Mouse (Mus musculus) left cerebral cortex, postnatal 25 days (tissue): ENCODE measurements around the gene Rnf222. TPM values are rescaled to one million over a fixed set of nuclear protein-coding genes. Genes with fewer than 3 reads are reported as not detected.

Source experiments
- DNase-seq, 2 experiments: peaks; one replicate each; pipeline ENCODE4 v3.0.0; 2022; ENCODE audit warnings: low spot score in 2 of 2, mixed read lengths in 1 of 2
- intact Hi-C: fragments of 180-260 bp; cut with DNase I; formaldehyde crosslinking; loops from one replicate; pipeline ENCODE4 v1.15.1; 2025
- total RNA-seq, 2 experiments: library from RNA; stranded (reverse); gene quantifications; 2 replicates each; pipeline ENCODE4 v1.2.3; 2021

Gene Rnf222
- total RNA-seq, 2 experiments from 2014 or later: not detected

DNA sequence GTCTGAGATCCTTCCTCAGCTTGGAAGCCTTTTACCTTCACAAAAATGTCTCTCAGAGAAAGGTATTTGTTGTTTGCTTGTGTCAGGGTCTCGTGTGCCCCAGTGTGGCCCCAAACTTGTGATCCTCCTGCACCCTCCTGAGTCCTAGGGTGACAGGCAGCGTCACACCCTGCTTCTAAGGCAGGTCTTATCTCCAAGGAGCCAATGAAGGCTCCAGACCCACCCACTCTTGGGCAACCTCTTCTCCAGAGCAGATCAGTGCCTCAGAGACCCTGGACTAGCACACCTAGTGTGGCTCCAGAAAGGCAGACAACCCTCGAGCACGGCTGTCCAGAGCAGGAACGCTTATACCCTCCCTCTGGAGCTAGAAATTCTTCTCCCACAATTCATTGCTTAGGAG lies 4.0 kb upstream of the Rnf222 start:
- no peak for DNase-seq
- intact Hi-C loops: no loop called here

DNA sequence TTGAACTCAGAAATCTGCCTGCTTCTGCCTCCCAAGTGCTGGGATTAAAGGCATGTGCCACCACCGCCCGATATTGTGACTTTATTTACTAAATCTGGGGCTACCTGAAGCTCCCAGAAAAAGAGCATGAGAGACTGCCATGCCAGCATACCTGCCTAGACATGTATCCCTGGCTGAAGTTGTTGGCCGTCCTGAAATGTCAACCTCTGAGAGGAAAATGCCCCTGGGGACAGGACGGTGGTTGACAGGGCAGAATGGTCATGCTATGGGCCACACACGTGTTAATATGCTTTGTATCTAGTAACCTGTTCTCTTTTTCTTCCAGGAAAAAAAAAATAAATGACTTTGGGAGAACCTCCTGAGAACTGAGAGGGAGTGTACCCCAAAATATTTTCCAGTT lies 2.3 kb upstream of the Rnf222 start:
- intact Hi-C loops: no loop called here
- no peak for DNase-seq

DNA sequence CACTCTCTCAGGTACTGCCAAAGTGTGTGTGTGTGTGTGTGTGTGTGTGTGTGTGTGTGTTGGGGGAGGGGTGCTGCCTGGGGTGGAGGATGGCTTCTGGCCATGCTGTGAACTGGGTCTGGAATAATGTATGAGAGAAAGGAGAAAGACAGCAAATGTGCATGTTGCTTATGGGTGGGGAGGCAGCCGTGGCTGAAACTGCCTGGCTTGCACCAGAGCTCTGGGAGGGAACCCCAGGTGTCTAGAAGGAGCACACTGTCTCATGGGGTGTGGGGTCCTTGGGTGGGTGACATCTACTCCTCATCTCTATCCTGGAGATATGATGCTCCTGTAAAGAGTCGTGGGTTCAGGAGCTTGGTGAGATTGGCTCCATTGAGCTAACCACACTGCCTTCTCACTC lies 300 bp downstream of the Rnf222 start:
- DNase-seq: no peak
- intact Hi-C loops: no loop called here

DNA sequence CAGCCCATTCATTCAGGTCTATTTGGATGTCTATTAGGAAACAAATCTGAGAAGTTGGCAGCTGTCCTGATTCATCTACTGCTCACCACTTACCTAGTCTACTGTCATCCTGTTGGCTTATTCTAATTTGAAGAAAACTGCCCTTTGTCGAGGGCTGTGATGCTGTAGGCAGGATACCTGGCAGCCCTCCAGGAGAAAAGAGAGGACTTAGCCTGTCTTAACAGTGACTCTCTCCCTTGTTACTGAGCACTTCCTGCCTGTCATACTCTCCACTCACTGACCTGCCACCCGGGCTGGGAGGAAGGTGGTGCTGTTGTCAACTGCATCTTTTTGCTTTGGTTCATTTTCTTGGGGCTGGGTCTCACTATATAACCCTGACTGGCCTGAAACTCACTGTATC lies 2.3 kb downstream of the Rnf222 start:
- no peak for DNase-seq
- intact Hi-C loops: no loop called here

DNA sequence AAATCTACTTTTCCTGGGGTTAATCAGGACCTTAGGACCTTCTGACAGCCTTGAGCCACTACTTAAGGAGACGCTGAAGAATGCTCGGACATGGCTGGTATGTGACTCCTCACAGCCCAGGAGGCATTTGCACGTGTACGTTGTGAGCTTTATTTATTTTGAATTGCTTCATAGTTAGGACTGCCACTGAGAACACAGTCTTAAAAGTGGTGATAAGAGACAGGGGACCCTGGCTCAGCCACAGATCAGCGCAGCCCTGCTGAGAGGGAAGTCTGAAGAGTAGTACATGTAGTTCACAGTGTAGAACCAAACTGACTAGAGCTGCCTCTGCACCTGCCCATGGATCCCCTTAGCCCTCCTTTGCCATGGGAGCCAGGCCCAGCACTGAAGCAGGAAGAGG lies 3.5 kb downstream of the Rnf222 start:
- intact Hi-C loops: no loop called here

DNA sequence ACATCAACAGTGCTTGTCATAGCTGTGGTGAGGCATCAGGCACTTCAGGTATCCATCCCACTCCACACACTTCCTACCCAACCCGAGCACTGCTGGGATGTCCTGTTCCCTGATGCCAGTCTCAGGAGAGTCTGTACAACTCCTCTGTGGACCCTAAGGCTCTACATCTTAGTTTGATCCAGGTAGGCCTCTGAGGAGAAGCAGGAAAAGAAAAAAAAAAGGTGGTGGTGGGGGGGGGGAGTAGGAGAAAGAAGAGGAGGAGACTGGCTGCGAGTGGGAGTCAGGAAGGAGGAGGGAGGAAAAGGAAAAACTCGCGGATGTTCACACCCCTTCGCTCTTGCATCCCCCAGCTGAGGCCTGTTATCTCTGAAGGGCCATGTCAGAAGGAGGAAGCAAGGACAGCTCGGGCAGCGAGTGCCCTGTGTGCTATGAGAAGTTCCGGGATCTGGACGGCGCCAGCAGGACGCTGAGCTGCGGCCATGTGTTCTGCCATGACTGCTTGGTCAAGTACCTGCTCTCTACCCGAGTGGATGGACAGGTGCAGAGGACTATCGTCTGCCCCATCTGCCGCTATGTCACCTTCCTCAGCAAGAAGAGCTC lies 4.0 kb downstream of the Rnf222 start:
- DNase-seq: no peak
- intact Hi-C loops: no loop called here

More for the DNA sequence above, 3.5 kb downstream of the Rnf222 start:
- DNase-seq: no peak

DNA sequence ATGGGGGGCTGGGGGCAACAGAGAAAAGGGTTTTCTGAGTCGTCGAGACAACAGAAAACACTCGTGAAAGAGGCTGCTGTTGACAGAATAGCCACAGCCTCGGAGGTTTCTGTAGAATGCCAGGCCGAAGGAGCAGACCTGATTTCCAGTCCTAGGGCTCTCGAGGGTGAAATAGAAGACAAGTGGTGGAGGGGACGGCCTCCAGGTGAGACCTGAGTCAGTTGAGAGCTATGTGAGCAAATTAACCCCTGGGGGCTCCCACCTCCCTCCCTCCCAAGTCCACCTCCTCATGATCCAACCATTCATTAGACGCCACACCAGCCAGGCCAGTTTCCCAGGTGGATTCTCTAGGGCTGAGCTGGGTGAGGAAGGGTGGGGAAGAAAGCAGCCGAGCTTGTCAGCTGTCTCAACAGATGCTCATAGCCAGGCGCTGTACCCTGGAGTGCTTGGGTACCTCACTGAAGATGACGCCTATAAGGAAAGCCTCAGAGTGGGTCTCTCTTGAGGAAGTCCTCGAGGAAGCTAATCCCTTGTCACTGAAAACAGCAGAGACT lies 5.6 kb downstream of the Rnf222 start:
- intact Hi-C loops: no loop called here
- no peak for DNase-seq

DNA sequence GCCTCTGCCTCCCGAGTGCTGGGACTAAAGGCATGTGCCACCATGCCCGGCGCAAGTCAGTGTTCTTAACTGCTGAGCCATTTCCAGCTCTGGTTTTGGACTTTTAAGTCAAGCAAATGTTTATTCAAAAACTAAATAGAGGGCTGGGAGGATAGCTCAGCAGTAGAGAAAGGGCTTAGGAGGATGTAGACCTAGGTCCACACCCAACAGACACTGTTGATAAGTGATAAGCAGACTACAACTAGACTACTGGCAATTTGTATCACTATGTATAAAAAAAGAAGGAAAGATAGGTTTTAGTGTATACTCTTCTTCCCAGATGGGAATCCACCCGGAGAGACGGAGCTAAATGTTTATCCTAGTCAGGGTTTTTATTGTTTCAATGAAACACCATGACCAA lies 7.9 kb downstream of the Rnf222 start:
- intact Hi-C loops: no loop called here
- DNase-seq: no peak

DNA sequence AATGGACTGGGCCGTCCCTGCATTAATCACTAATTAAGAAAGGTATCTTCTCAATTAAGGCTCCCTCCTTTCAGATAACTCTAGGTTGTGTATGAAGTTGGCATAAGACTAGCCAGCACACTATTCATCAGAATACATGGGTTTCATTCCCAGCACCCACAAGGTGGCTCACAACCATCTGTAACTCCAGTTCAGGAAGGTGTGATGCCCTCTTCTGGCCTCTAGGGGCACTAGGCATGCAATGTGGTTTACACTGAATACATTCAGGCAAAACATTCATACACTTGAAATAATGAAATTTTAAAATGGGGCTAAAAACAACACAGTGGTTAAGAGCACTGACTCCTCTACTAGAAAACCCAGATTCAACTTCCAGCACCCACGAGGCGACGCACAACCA lies 8.8 kb downstream of the Rnf222 start:
- intact Hi-C loops: no loop called here
- peak in 1 of 2 experiments; percentile 21 for DNase-seq

DNA sequence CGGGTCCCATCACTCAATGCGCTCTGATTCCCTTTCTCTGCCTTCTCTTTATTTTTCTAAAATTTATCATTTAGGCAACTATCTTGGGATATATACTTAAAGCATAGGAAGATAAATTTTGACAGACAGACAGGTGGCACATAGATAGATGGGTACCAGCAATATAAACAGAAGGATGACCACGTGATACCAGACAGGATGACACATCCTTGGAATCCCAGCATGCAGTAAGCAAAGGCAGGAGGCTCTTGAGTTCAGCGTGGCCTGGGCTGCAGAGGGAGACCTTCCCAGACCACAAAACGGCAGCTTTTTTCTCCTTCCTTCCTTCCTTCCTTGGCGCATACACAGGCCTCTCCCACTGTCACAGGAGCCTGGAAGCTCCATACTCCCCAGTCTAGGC lies 9.5 kb downstream of the Rnf222 start:
- intact Hi-C loops: no loop called here
- DNase-seq: no peak

DNA sequence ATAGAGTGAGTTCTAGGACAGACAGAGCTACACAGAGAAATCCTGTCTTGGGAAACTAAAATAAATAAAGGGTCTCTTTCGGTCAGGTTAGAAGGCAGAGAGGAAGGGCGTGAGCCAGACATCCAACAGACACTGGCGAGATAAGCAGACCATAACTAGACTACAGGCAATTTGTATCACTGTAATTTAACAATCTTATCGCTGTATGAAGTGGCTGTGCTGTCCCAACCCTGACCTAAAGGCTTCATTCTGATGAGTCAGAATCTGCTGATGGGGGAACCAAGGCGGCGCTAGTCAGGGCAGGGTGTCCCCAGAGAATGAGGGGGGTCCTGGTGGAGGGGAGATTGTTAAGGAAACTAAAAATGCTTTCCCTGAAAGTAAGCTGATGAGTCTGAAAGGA lies 10.4 kb downstream of the Rnf222 start:
- DNase-seq: no peak
- intact Hi-C loops: no loop called here

DNA sequence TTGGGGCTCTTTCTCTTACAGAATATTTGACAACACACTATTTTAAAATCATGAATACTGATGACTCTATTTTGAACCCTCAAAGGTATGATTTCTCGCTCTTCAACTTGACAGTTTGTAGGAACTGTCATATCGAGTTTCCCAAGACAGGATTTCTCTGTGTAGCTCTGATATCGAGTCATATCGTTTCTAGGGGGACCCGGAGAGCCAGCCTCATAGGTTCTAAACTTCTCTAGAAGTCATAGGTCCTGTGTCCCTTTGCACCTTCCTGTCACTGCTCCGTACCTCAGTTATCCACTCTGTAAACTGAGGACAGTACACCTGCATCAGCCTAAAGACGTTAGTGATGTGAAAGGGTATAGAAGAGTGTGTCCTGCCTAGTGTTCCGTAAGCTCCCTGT lies 11.5 kb downstream of the Rnf222 start:
- intact Hi-C loops: loop anchor here (5.0 kb wide), 1 partner anchor 67 kb away; the partner anchor contains the start of gene Slc25a35
- no peak for DNase-seq

DNA sequence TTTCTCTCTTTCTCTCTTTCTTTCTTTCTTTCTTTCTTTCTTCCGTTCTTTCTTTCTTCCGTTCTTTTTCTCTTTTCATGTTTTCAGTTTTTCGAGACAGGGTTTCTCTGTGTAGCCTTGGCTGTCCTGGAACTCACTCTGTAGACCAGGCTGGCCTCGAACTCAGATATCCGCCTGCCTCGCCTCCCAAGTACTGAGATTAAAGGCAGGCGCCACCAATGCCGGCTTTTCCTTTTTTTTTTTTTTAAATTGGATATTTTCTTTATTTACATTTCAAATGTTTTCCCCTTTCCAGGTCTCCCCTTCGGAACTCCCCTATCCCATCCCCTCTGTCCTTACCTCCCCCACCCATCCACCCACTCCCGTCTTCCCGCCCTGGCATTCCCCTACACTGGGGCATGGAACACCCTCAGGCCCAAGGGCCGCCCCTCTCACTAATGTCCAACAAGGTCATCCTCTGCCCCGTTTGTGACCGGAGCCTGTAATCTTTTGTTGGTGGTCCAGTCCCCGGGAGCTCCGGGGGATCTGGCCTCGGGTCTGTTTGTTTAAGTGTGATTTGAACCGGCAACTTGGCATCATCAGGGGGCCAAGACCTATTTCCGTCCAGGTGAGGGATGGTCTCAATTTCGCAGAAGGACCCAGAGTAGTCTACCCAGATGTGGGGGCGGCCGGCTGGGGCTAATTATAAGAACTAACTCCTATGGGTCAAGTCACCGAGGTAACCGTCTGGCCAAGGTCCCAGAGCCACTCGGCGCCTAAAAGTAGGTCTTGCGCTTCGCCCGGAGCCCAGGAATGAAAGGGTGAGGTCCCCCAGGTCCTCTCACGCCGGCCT lies 12.4 kb downstream of the Rnf222 start:
- DNase-seq: no peak
- intact Hi-C loops: loop anchor here (1.0 to 5.0 kb wide), 2 partner anchors 47 to 67 kb away; partner anchors contain the start of gene Slc25a35

DNA sequence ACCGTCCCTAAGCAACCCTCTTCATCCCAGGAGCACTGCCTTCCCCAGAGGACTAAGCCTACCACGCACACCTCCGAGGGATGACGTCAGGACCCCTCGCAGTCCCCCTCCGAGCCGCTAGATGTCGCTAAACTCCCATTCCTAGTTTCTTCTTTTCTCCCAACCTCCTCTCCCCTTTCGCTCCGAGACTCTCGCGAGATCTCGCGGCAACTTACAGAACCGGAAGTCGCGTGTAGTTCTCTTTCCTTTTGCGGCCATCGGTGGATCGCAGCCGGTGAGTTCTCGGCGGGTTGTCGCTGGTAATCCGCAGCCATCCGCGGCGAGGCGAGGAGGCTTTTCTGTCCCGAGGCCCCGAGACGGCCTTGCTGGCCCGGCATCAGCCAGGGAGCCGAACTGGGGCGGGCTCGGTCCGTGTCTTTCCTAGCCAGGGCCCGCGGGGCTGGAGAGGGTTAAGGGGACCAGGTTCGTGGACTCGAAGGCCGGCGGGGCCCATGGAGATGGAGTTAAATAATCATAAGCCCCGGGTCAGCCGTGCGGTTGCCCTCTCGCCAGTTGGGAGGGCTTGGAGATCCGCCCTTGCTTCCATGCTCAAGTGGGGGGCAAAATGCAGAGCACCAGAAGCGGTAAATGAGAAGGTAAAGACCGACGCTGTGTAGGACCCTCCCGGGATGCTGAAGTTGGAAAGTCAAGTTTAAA lies 13.1 kb downstream of the Rnf222 start, which contains the start of gene Rpl26:
Gene Rpl26 (plus strand): TSS at position 233 of the 696 bp plus-strand sequence.
- intact Hi-C loops: loop anchor here (1.0 to 5.0 kb wide), 3 partner anchors 48 to 135 kb away; partner anchors contain the start of gene Slc25a35
- peak; percentile 99 for DNase-seq

DNA sequence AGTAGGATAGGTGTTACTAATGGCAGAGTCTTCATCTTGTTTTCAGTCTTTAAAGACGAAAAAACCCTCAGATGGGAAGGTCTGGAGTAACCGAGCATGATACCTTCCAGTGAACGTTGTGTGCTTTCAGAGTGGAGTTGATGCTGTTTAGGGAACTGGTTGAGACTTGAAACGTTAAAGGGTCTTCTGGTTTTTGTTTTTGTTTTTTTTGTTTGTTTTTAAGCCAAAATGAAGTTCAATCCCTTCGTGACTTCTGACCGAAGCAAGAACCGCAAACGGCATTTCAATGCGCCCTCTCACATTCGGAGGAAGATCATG lies 13.7 kb downstream of the Rnf222 start:
- DNase-seq: no peak
- intact Hi-C loops: loop anchor here (2.0 to 5.0 kb wide), 2 partner anchors 65 to 135 kb away; partner anchors contain the start of gene Slc25a35

DNA sequence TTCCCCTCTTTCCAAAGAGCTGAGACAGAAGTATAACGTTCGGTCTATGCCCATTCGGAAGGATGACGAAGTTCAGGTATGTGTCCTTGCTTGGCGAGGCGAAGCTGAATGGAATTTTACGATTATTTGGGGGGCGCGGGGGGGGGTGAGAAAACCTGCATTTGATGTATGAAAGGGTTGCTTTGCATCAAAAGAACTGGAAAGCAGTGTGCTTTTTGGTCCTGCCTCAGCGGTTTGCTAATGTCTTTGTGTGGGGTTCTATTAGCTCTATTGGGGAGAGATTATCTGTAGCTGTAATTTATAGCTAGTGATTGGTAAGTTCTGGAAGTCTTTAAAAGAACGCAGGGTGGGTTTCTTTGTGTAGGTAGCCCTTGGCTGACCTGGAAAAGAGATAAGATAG lies 14.0 kb downstream of the Rnf222 start:
- no peak for DNase-seq
- intact Hi-C loops: loop anchor here (2.0 to 5.0 kb wide), 2 partner anchors 65 to 134 kb away; partner anchors contain the start of gene Slc25a35

DNA sequence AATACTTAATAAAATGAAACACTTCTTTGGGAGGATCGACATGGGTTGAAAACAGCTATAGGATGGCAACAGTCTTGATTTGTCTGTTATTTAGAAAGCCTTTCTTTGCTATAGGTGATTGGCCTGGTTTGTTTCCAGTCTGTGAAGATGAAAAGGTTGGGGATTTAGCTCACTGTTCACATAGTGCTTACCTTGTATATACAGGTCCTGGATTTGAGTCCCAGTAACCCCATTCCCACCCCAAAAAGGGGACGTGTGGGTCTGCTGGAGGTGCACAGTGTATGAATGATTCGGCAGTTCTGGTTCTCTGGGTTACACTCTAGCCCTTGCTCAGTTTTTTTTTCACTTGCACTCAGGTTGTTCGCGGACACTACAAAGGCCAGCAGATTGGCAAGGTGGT lies 14.5 kb downstream of the Rnf222 start:
- no peak for DNase-seq
- intact Hi-C loops: loop anchor here (2.0 to 5.0 kb wide), 2 partner anchors 64 to 134 kb away; partner anchors contain the start of gene Slc25a35

DNA sequence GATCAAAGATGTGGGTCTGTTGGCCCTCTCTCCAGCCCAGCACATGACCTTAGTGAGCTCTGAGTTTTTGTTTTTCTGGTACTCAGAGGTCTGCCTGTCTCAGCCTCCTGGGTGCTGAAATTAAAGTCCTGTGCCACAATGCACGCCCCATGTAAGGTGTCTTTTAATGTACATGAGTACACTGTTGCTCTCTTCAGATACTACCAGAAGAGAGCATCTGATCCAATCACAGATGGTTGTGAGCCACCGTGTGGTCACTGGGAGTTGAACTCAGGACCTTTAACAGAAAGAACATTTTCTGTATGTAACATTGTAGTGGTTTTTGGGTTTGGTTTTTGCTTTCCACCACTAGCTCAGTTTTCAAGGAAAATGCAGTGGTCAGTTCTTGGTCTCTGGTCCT lies 15.4 kb downstream of the Rnf222 start:
- DNase-seq: no peak
- intact Hi-C loops: loop anchor here (1.0 to 5.0 kb wide), 3 partner anchors 64 to 133 kb away; partner anchors contain the start of gene Slc25a35

DNA sequence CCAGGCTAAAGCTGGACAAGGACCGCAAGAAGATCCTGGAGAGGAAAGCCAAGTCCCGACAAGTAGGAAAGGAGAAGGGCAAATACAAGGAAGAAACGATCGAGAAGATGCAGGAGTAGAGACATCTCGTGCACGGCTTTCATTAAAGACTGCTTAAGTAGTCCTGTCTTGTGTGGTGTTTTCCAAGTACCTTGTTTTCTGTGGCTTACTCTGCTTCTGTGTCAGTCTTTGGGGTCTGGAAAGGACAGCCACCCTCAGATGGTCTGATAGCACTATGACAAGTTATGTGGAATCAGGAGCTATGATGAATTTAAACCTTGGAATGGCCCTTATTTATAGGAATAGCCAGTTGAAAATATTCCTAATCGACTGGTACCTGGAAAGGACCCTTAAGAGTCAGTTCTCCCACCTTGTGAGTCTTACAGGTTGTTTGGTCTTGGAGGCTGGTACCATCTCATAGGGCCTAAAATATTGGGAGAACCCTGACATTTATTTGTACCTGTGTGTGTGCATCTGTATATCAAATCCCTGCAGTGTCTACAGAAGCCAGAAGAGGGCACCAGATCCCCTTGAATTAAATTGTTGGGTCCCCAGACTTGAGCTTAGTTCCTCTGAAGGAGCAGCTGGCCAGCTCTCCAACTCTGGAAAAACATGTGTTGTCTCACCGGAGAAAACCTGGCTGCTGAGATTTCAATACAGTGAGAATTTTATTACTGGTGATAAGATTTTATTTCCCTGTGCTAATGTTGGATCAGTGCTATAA lies 16.2 kb downstream of the Rnf222 start:
- DNase-seq: peak; percentile 77 to 86
- intact Hi-C loops: loop anchor here (1.0 to 5.0 kb wide), 2 partner anchors 63 to 78 kb away; partner anchors contain the start of gene Slc25a35
